Mouse (Mus musculus): ENCODE measurements around the gene Xpr1. TPM values are rescaled to one million over a fixed set of nuclear protein-coding genes. Genes with fewer than 3 reads are reported as not detected.

The Xpr1 gene
- polyA plus RNA-seq, 1 experiment from 2014 or later: 61.3 TPM

- Histone ChIP-seq H3K36me3 (ENCODE audit: control insufficient read depth, insufficient read depth, low read length) (no peaks in the 10 kb centered on the region), H3K27me3 (ENCODE audit: control insufficient read depth, insufficient read depth, low read length) (no peaks in the 10 kb centered on the region), H3K9me3 (ENCODE audit: control insufficient read depth, low read length) (no peaks in the 10 kb centered on the region), H3K4me2 (ENCODE audit: low read length) (peak overlapping the region; percentile 58), H3K27ac (replicated peaks; ENCODE audit: low read depth, low read length) (peak overlapping the region; percentile 94), H3K9ac (replicated peaks; ENCODE audit: low read length) (peak overlapping the region; percentile 94), H3K4me3 (replicated peaks; ENCODE audit: low read depth, low read length) (peak overlapping the region; percentile 86), H3K4me1 (ENCODE audit: control insufficient read depth, insufficient read depth, low read length) (0 out of 2 replicates have a peak, but pooled peaks cover 3% of the 10 kb centered on the region)
- no peak for ATAC-seq (ENCODE audit: low FRiP score, low TSS enrichment)
- 3% methylated on average over 6 of the region's 6 CpGs for WGBS
- peak; percentile 70 for DNase-seq
Observed at GRCm38 (mm10) chr1:155416147-155416700, 991 bp downstream of the Xpr1 start.

- WGBS: 38% methylated on average over 4 of the region's 4 CpGs
- Histone ChIP-seq H3K4me3 (replicated peaks; ENCODE audit: low read depth, low read length) (peak overlapping the region; percentile 86), H3K4me2 (ENCODE audit: low read length) (peak overlapping the region; percentile 58), H3K9ac (replicated peaks; ENCODE audit: low read length) (peak overlapping the region; percentile 94), H3K4me1 (ENCODE audit: control insufficient read depth, insufficient read depth, low read length) (0 out of 2 replicates have a peak, but pooled peaks cover 3% of the 10 kb centered on the region), H3K36me3 (ENCODE audit: control insufficient read depth, insufficient read depth, low read length) (no peaks in the 10 kb centered on the region), H3K27me3 (ENCODE audit: control insufficient read depth, insufficient read depth, low read length) (no peaks in the 10 kb centered on the region), H3K9me3 (ENCODE audit: control insufficient read depth, low read length) (no peaks in the 10 kb centered on the region), H3K27ac (replicated peaks; ENCODE audit: low read depth, low read length) (peak overlapping the region; percentile 62)
- DNase-seq (peak; percentile 71), ATAC-seq (ENCODE audit: low FRiP score, low TSS enrichment) (no peak)
Observed at GRCm38 (mm10) chr1:155415421-155415820, 1.8 kb downstream of the Xpr1 start.

DNA sequence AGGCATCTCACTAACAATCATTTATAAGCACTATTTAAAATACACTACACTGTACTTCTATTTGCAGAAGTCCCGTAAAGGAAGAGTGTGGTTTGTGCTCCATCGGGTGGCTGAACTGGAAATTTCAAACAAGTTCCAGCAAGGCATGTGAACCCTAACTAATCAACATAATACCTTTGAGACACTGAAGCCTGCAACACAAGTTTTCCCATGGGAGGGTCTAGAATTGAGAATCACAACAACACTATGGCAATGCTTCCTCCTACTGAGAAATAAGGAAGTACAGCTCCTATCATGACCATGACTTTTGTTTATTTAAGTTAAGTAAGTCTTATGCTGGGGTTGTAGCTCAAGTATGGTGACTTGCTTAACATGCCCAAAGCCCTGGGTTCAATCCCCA, 4.5 kb downstream of the Xpr1 start:
- H3K4me1 ChIP-seq (ENCODE audit: control insufficient read depth, insufficient read depth, low read length): 0 out of 2 replicates have a peak, but pooled peaks cover 3% of the 10 kb centered on the region
- no peaks in the 10 kb centered on the region for H3K9me3 ChIP-seq (ENCODE audit: control insufficient read depth, low read length)
- DNase-seq: no peak
- no peaks in the 10 kb centered on the region for H3K27me3 ChIP-seq (ENCODE audit: control insufficient read depth, insufficient read depth, low read length)
- no peak overlapping the region for H3K4me3 ChIP-seq (replicated peaks; ENCODE audit: low read depth, low read length)
- ATAC-seq (ENCODE audit: low FRiP score, low TSS enrichment): no peak
- H3K4me2 ChIP-seq (ENCODE audit: low read length): no peak overlapping the region
- no peaks in the 10 kb centered on the region for H3K36me3 ChIP-seq (ENCODE audit: control insufficient read depth, insufficient read depth, low read length)
- no peak overlapping the region for H3K27ac ChIP-seq (replicated peaks; ENCODE audit: low read depth, low read length)
- no peak overlapping the region for H3K9ac ChIP-seq (replicated peaks; ENCODE audit: low read length)
- 88% methylated on average over 2 of the region's 2 CpGs for WGBS

DNA sequence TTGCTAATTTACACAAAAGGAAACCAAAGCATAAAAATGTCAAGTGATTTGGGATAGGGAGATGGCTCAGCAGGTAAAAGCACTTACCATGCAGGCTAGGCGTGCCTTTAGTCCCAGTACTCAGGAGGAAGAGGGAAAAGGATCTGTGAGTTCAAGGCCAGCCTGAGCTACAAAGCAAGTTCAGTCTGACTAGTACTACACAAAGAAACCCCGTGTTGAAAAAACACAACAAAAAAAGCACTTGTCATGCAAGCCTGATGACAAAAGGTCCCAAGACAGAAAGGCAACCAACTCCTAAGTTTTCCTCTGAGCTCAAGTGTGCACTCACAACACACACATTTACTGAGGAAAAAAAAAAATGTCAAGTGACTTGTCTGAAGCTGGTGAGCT, 8.6 kb downstream of the Xpr1 start:
- no peak for ATAC-seq (ENCODE audit: low FRiP score, low TSS enrichment)
- H3K9ac ChIP-seq (replicated peaks; ENCODE audit: low read length): no peak overlapping the region
- H3K27ac ChIP-seq (replicated peaks; ENCODE audit: low read depth, low read length): no peak overlapping the region
- no peak overlapping the region for H3K4me3 ChIP-seq (replicated peaks; ENCODE audit: low read depth, low read length)
- 80% methylated on average over 2 of the region's 2 CpGs for WGBS
- H3K9me3 ChIP-seq (ENCODE audit: control insufficient read depth, low read length): no peaks in the 10 kb centered on the region
- no peaks in the 10 kb centered on the region for H3K36me3 ChIP-seq (ENCODE audit: control insufficient read depth, insufficient read depth, low read length)
- no peak for DNase-seq
- H3K4me2 ChIP-seq (ENCODE audit: low read length): no peak overlapping the region
- H3K4me1 ChIP-seq (ENCODE audit: control insufficient read depth, insufficient read depth, low read length): no peaks in the 10 kb centered on the region
- no peaks in the 10 kb centered on the region for H3K27me3 ChIP-seq (ENCODE audit: control insufficient read depth, insufficient read depth, low read length)

DNA sequence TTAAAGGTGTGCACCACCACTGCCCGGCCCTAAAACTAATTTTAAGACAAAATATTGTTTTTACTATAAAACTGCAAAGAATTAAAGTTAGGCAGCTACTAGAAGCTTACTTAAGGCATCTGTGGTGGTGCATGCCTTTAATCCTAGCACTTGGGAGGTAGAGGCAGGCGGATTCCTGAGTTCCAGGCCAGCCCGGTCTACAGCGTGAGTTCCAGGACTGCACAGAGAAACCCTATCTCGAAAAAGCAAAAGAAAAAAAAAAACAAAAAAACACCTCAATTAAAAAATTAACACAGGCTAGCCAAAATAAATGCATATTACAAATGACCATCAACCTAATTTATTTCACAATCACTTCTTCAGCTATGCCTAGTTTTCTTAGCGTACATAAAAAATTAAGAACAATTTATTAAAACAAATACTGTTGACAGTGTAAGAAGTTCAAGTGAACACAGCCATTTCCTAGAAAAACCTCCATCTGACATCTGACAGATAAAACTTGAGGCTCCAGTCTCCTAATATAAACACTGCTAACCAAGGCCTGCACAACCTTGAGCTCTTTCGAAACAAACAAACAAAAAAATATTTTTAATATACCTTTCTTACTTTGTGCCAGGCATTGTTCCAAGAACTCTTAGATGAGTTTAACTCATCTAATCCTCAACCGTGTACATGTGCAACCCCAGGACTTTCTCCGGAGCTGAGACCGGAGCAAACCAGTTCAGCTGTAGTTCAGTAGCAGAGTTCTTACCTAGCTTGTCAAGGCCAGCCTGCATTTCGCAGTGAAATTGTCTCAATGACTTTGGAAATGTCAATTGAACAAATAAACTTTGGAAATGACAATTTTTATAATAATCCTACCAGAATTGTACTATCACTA, 9.3 kb downstream of the Xpr1 start:
- no peaks in the 10 kb centered on the region for H3K36me3 ChIP-seq (ENCODE audit: control insufficient read depth, insufficient read depth, low read length)
- H3K4me2 ChIP-seq (ENCODE audit: low read length): no peak overlapping the region
- no peaks in the 10 kb centered on the region for H3K4me1 ChIP-seq (ENCODE audit: control insufficient read depth, insufficient read depth, low read length)
- H3K9ac ChIP-seq (replicated peaks; ENCODE audit: low read length): no peak overlapping the region
- H3K4me3 ChIP-seq (replicated peaks; ENCODE audit: low read depth, low read length): no peak overlapping the region
- no peak for ATAC-seq (ENCODE audit: low FRiP score, low TSS enrichment)
- no peak overlapping the region for H3K27ac ChIP-seq (replicated peaks; ENCODE audit: low read depth, low read length)
- H3K9me3 ChIP-seq (ENCODE audit: control insufficient read depth, low read length): no peaks in the 10 kb centered on the region
- DNase-seq: no peak
- H3K27me3 ChIP-seq (ENCODE audit: control insufficient read depth, insufficient read depth, low read length): no peaks in the 10 kb centered on the region
- 95% methylated on average over 11 of the region's 11 CpGs for WGBS

GRCm38 (mm10) chr1:155400056-155400455, 17.2 kb downstream of the Xpr1 start:
- no peak overlapping the region for H3K9ac ChIP-seq (replicated peaks; ENCODE audit: low read length)
- no peaks in the 10 kb centered on the region for H3K9me3 ChIP-seq (ENCODE audit: control insufficient read depth, low read length)
- no peaks in the 10 kb centered on the region for H3K4me1 ChIP-seq (ENCODE audit: control insufficient read depth, insufficient read depth, low read length)
- H3K4me2 ChIP-seq (ENCODE audit: low read length): no peak overlapping the region
- H3K27me3 ChIP-seq (ENCODE audit: control insufficient read depth, insufficient read depth, low read length): no peaks in the 10 kb centered on the region
- DNase-seq (no peak), ATAC-seq (ENCODE audit: low FRiP score, low TSS enrichment) (no peak)
- H3K4me3 ChIP-seq (replicated peaks; ENCODE audit: low read depth, low read length): no peak overlapping the region
- 78% methylated on average over 4 of the region's 4 CpGs for WGBS
- H3K27ac ChIP-seq (replicated peaks; ENCODE audit: low read depth, low read length): no peak overlapping the region
- H3K36me3 ChIP-seq (ENCODE audit: control insufficient read depth, insufficient read depth, low read length): no peaks in the 10 kb centered on the region

DNA sequence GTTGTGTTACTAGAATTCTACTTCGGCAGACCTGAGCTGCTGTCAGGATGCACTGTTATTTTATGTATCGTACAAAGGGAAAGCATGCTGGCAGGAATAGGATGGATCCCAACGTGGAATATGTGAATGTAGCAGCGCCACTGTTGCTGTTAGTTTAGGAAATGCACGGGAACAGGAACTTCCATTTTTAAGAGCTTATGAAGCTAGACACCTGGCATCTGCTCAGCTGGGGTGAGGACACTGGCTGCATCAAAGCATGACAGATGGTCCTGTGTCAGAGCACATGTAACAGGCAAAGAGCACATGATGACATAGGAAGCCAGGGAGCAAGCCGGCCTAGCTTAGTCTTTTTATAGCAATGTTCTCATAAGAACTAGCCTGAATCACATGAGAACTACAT, 22.4 kb downstream of the Xpr1 start:
- H3K27me3 ChIP-seq (ENCODE audit: control insufficient read depth, insufficient read depth, low read length): no peaks in the 10 kb centered on the region
- H3K9ac ChIP-seq (replicated peaks; ENCODE audit: low read length): no peak overlapping the region
- H3K4me1 ChIP-seq (ENCODE audit: control insufficient read depth, insufficient read depth, low read length): no peaks in the 10 kb centered on the region
- no peak for DNase-seq
- WGBS: 87% methylated on average over 6 of the region's 6 CpGs
- no peak overlapping the region for H3K27ac ChIP-seq (replicated peaks; ENCODE audit: low read depth, low read length)
- no peak overlapping the region for H3K4me3 ChIP-seq (replicated peaks; ENCODE audit: low read depth, low read length)
- H3K9me3 ChIP-seq (ENCODE audit: control insufficient read depth, low read length): no peaks in the 10 kb centered on the region
- no peak for ATAC-seq (ENCODE audit: low FRiP score, low TSS enrichment)
- no peaks in the 10 kb centered on the region; the same call in 1 of the 2 replicates for H3K36me3 ChIP-seq (ENCODE audit: control insufficient read depth, insufficient read depth, low read length)
- no peak overlapping the region for H3K4me2 ChIP-seq (ENCODE audit: low read length)

DNA sequence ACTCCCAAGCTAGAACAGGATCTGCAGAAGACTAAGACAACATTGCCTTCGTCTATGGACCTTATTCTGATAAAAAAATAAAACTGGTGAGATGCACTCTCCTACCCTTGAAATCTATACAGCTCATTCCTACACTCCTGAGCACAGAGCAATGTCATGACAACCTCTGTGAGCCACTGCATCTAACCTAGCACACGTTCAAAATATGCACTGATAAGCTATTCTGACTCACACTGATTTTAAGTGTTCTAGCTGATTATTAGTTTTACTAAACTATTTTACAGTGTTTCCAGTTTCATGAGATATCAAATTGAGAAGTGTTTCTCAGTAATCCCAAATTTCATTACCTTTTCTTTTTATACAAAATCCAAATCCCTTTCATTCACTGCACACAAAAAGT, 23.2 kb downstream of the Xpr1 start:
- H3K27ac ChIP-seq (replicated peaks; ENCODE audit: low read depth, low read length): no peak overlapping the region
- DNase-seq: no peak
- no peaks in the 10 kb centered on the region for H3K4me1 ChIP-seq (ENCODE audit: control insufficient read depth, insufficient read depth, low read length)
- WGBS: 72% methylated on average over 2 of the region's 2 CpGs
- H3K4me3 ChIP-seq (replicated peaks; ENCODE audit: low read depth, low read length): no peak overlapping the region
- H3K9me3 ChIP-seq (ENCODE audit: control insufficient read depth, low read length): no peaks in the 10 kb centered on the region
- no peaks in the 10 kb centered on the region; the same call in 1 of the 2 replicates for H3K36me3 ChIP-seq (ENCODE audit: control insufficient read depth, insufficient read depth, low read length)
- no peaks in the 10 kb centered on the region for H3K27me3 ChIP-seq (ENCODE audit: control insufficient read depth, insufficient read depth, low read length)
- no peak overlapping the region for H3K4me2 ChIP-seq (ENCODE audit: low read length)
- no peak for ATAC-seq (ENCODE audit: low FRiP score, low TSS enrichment)
- H3K9ac ChIP-seq (replicated peaks; ENCODE audit: low read length): no peak overlapping the region

DNA sequence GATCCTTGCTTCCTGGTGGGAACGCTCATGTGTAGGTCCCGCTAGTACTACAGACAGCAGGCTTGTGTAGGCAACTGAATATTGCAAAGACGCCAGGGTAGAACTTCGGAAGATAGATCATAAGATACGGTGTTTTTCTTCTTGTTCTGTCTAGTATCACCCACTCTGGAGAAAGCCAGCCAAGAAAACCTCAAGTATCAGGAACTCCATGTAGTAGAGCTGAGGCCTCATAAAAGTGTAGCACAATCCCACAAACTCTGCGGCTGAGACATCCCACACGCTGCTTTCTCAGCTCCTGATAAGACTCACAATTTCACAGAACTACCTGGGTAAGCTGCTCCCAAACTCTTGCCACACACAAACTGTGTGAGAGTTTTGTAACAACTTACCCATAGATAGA, 24.4 kb downstream of the Xpr1 start:
- WGBS: 97% methylated on average over 7 of the region's 7 CpGs
- H3K9ac ChIP-seq (replicated peaks; ENCODE audit: low read length): no peak overlapping the region
- ATAC-seq (ENCODE audit: low FRiP score, low TSS enrichment) (no peak), DNase-seq (no peak)
- H3K4me2 ChIP-seq (ENCODE audit: low read length): no peak overlapping the region
- no peak overlapping the region for H3K4me3 ChIP-seq (replicated peaks; ENCODE audit: low read depth, low read length)
- H3K27ac ChIP-seq (replicated peaks; ENCODE audit: low read depth, low read length): no peak overlapping the region
- no peaks in the 10 kb centered on the region for H3K9me3 ChIP-seq (ENCODE audit: control insufficient read depth, low read length)
- H3K27me3 ChIP-seq (ENCODE audit: control insufficient read depth, insufficient read depth, low read length): no peaks in the 10 kb centered on the region
- H3K36me3 ChIP-seq (ENCODE audit: control insufficient read depth, insufficient read depth, low read length): no peaks in the 10 kb centered on the region; the same call in 1 of the 2 replicates
- H3K4me1 ChIP-seq (ENCODE audit: control insufficient read depth, insufficient read depth, low read length): no peaks in the 10 kb centered on the region
